ENCODE assay signal across 15 mouse cellular contexts in genomic region chr19:32577749-32578148, GRCm38 (mm10). TPM values are rescaled to one million over a fixed set of nuclear protein-coding genes. Genes with fewer than 3 reads are reported as not detected.
A peak's percentile ranks its signal among the peaks of the same experiment; 100 is the strongest.
DNase-seq lines count a peak whose midpoint lies in the region; ATAC-seq lines count a peak whose summit lies in the region.
"Had no signal": no experiment of that assay in that cellular context is flagged by ENCODE, and none has a peak within 500 bp of the region (broad histone marks: within the 10 kb centered on the region; RNA-seq: fewer than 3 reads in every experiment).

No protein-coding gene starts in this region.

- H3K4me1 ChIP-seq in hindbrain, embryonic 12.5 days: peaks cover 6% of the 10 kb centered on the region
- no peaks in the 10 kb centered on the region for H3K4me1 ChIP-seq in hindbrain, embryonic 11.5 days (replicated peaks; ENCODE audit: control insufficient read depth, insufficient read depth, low read length)
- H3K4me1 ChIP-seq in neural tube, embryonic 14.5 days (ENCODE audit: control insufficient read depth, insufficient read depth, low read length): peaks cover 4% of the 10 kb centered on the region; the same call in 1 of the 2 replicates
- H3K4me1 ChIP-seq in neural tube, embryonic 15.5 days: no peaks in the 10 kb centered on the region
- H3K4me1 ChIP-seq: neural tube, embryonic 12.5 days had no signal

- DNase-seq in hindbrain, embryonic 11.5 days (ENCODE audit: low spot score): no peak
- DNase-seq in forelimb bud, embryonic 11.5 days (ENCODE audit: low read depth, low spot score): peak; percentile 13
- DNase-seq in yolk sac, embryonic 10.5 days (ENCODE audit: low spot score): no peak
- no peak for DNase-seq in gastrocnemius, adult 8-10 months (ENCODE audit: low spot score in 2 of 2)
- DNase-seq: adrenal gland, postnatal 25 days; cerebellum, adult 9-11 months; kidney, adult 8-10 months; liver; lung, adult 18-20 months; right cerebral cortex, postnatal 4 days had no signal

- no peak overlapping the region for H3K27ac ChIP-seq in hindbrain, embryonic 12.5 days
- H3K27ac ChIP-seq in hindbrain, embryonic 11.5 days (ENCODE audit: low read depth, low read length): no peak overlapping the region
- no peak overlapping the region for H3K27ac ChIP-seq in neural tube, embryonic 14.5 days (ENCODE audit: low read depth, low read length)
- no peak overlapping the region for H3K27ac ChIP-seq in neural tube, embryonic 15.5 days (replicated peaks)
- H3K27ac ChIP-seq: forebrain, embryonic 10.5 days; neural tube, embryonic 12.5 days had no signal

- WGBS in hindbrain, embryonic 12.5 days: 24% methylated on average over 1 of the region's 1 CpGs
- WGBS in hindbrain, embryonic 11.5 days: 33% methylated on average over 1 of the region's 1 CpGs
- WGBS in neural tube, embryonic 14.5 days: 4% methylated on average over 1 of the region's 1 CpGs
- 18% methylated on average over 1 of the region's 1 CpGs for WGBS in neural tube, embryonic 15.5 days

- H3K27me3 ChIP-seq in hindbrain, embryonic 12.5 days: no peaks in the 10 kb centered on the region
- no peaks in the 10 kb centered on the region for H3K27me3 ChIP-seq in hindbrain, embryonic 11.5 days (ENCODE audit: control insufficient read depth, insufficient read depth, low read length)
- H3K27me3 ChIP-seq in neural tube, embryonic 14.5 days (ENCODE audit: control insufficient read depth, insufficient read depth, low read length): no peaks in the 10 kb centered on the region
- H3K27me3 ChIP-seq in neural tube, embryonic 15.5 days (replicated peaks): no peaks in the 10 kb centered on the region
- H3K27me3 ChIP-seq: neural tube, embryonic 12.5 days had no signal

- H3K36me3 ChIP-seq in hindbrain, embryonic 12.5 days: no peaks in the 10 kb centered on the region
- H3K36me3 ChIP-seq in hindbrain, embryonic 11.5 days (ENCODE audit: control insufficient read depth, insufficient read depth, low read length): no peaks in the 10 kb centered on the region
- no peaks in the 10 kb centered on the region for H3K36me3 ChIP-seq in neural tube, embryonic 14.5 days (ENCODE audit: control insufficient read depth, insufficient read depth, low read length)
- no peaks in the 10 kb centered on the region for H3K36me3 ChIP-seq in neural tube, embryonic 15.5 days
- H3K36me3 ChIP-seq: forebrain, embryonic 10.5 days; neural tube, embryonic 12.5 days had no signal

- H3K9ac ChIP-seq in hindbrain, embryonic 12.5 days: no peak overlapping the region
- no peak overlapping the region for H3K9ac ChIP-seq in hindbrain, embryonic 11.5 days (ENCODE audit: low read depth, low read length)
- H3K9ac ChIP-seq in neural tube, embryonic 14.5 days (replicated peaks; ENCODE audit: low read depth, low read length): no peak overlapping the region
- no peak overlapping the region for H3K9ac ChIP-seq in neural tube, embryonic 15.5 days (replicated peaks)
- H3K9ac ChIP-seq: neural tube, embryonic 12.5 days had no signal

- no peak overlapping the region for H3K4me3 ChIP-seq in hindbrain, embryonic 12.5 days
- no peak overlapping the region for H3K4me3 ChIP-seq in hindbrain, embryonic 11.5 days (ENCODE audit: low read depth, low read length)
- no peak overlapping the region for H3K4me3 ChIP-seq in neural tube, embryonic 14.5 days (ENCODE audit: low read depth, low read length)
- H3K4me3 ChIP-seq in neural tube, embryonic 15.5 days (replicated peaks): no peak overlapping the region
- H3K4me3 ChIP-seq: forebrain, embryonic 10.5 days; neural tube, embryonic 12.5 days had no signal

- H3K4me2 ChIP-seq in hindbrain, embryonic 12.5 days (replicated peaks): no peak overlapping the region
- H3K4me2 ChIP-seq in hindbrain, embryonic 11.5 days (replicated peaks; ENCODE audit: low read depth, low read length): no peak overlapping the region
- H3K4me2 ChIP-seq in neural tube, embryonic 14.5 days (ENCODE audit: low read depth, low read length): no peak overlapping the region
- H3K4me2 ChIP-seq in neural tube, embryonic 15.5 days: no peak overlapping the region
- H3K4me2 ChIP-seq: neural tube, embryonic 12.5 days had no signal

- ATAC-seq in hindbrain, embryonic 12.5 days (ENCODE audit: low FRiP score): peak; percentile 29; the same call in 1 of the 2 replicates
- ATAC-seq in hindbrain, embryonic 11.5 days (ENCODE audit: low FRiP score): no peak
- ATAC-seq in neural tube, embryonic 14.5 days (ENCODE audit: low read depth): peak; percentile 28; the same call in 1 of the 2 replicates
- ATAC-seq in neural tube, embryonic 15.5 days (ENCODE audit: low FRiP score): no peak

- H3K9me3 ChIP-seq in hindbrain, embryonic 12.5 days (replicated peaks): no peaks in the 10 kb centered on the region
- no peaks in the 10 kb centered on the region for H3K9me3 ChIP-seq in hindbrain, embryonic 11.5 days (ENCODE audit: control insufficient read depth, low read length)
- no peaks in the 10 kb centered on the region for H3K9me3 ChIP-seq in neural tube, embryonic 14.5 days (ENCODE audit: control insufficient read depth, low read length)
- no peaks in the 10 kb centered on the region for H3K9me3 ChIP-seq in neural tube, embryonic 15.5 days (replicated peaks)
- H3K9me3 ChIP-seq: forebrain, embryonic 10.5 days; neural tube, embryonic 12.5 days had no signal

RNA-seq across cellular contexts. Expression of gene Papss2, which starts 17.8 kb away (rescaled TPM):
- 5.7 and 12.4 TPM in 2 replicates for polyA plus RNA-seq in hindbrain, embryonic 12.5 days (2016; fragmentation: Nextera tagmentation; extraction: Ambion mirVana)
- 3.4 and 5.8 TPM in 2 replicates for polyA plus RNA-seq in hindbrain, embryonic 11.5 days (2014; fragmentation: Nextera tagmentation; extraction: Ambion mirVana)
- polyA plus RNA-seq in neural tube, embryonic 14.5 days (2014; fragmentation: Nextera tagmentation; extraction: Ambion mirVana): 1.5 and 1.7 TPM in 2 replicates
- 1.7 and 1.9 TPM in 2 replicates for polyA plus RNA-seq in neural tube, embryonic 15.5 days (2015; fragmentation: Nextera tagmentation; extraction: Ambion mirVana)
- 1 to 10 TPM; 2.3 to 5.7 (median 3.4) TPM for total RNA-seq in gastrocnemius, adult 8-10 months (2022)

Comparison
In these comparisons a context has a peak if more than half of its experiments do, and no peak if none do; other contexts are left out.
1. ATAC-seq: peak in hindbrain, embryonic 12.5 days (single experiment) and neural tube, embryonic 14.5 days (single experiment); none in hindbrain, embryonic 11.5 days (single experiment) and neural tube, embryonic 15.5 days (single experiment).